Mouse (Mus musculus): ENCODE measurements at regions not wholly inside any gene's neighbourhood (a gene's known extent, or its start where the extent isn't known, plus 50 kb on each side); places are given as distances from the start of the nearest gene placed in this dataset.

- peak; percentile 2 for DNase-seq (ENCODE audit: low spot score)
These were observed 134.4 kb upstream of the Klhl13 start for GRCm38 (mm10) chrX:23499320-23499719.

DNA sequence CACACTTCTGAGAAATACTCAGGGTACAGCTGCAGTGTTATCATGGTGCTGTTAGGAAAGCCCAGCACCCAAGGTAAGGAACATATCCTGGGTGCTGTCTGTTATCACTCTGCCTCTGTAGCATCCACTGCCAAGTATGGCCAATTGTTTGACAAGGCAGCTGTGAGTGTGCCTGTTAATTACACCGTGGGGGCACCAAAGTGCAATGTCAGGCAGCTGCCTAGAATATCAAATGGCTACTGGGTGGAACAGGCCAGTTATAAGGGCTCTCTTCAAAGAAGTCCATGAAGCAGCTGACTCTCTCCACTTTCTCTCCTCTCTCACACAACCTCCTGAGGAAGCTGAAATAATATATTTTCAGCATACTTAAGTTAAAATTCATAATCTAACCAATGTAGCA, 130.3 kb upstream of the Klhl13 start:
- DNase-seq (ENCODE audit: low spot score), result no peak

DNA sequence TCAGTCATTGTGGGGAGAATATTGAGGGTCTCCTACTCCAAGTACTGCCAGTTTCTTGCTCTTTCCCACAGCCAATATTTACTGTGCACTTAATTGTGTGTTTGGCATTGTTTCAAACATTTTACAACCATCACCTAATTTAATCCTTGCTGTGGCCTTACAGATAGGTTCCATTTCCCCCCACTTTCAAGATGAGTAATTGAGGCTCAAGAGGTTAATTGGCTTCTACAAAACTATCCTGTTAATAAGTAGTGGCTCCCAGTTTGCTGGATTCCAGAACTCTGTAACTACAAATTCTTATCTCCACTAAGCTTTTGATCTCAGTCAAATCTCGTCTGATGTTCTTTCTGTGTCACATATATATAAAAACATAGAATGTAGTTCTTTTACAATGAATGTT, 112.0 kb upstream of the Klhl13 start:
- DNase-seq (ENCODE audit: low spot score), result no peak

DNA sequence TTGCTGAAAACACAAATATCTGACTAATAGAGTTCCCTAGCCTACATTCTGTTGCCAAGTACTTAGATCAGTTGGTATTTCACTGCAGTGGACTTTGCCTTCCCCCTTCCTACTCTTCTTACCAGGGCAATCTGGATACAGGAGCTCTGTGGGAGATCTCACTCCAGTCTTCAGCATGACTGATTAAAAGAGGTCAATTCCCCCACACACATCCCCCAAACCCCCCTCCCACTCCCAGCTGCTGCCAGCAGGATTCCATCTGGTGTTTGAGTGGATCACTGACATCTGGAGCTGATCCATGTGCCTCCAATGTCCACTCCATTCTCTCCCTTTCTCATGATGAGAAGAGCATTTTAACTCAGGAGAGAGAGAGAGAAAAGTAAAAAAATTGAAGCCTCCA, 101.1 kb upstream of the Klhl13 start:
- no peak for DNase-seq (ENCODE audit: low spot score)

GRCm38 (mm10) chrX:23453616-23454015, 88.7 kb upstream of the Klhl13 start:
- DNase-seq (ENCODE audit: low spot score), result no peak

DNA sequence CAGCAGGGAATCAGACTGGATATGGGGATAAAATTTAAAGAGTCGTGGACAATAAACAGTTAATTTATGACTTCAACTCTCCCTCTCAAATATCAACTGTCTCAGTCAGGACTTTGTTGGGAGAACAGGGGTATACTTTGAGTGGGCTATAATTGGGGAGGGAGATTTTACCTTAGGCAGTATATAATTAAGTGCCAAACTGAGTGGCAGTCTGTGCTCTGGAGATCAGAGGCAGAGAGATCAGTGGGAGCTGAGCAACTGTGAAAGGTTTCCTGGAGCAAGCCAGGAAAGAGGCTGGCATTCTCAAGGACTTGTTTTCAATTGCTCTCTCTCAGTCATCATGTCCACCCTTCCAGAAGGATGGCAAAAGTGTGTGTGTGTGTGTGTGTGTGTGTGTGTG, 57.9 kb upstream of the Klhl13 start:
- DNase-seq (ENCODE audit: low spot score), result no peak

DNA sequence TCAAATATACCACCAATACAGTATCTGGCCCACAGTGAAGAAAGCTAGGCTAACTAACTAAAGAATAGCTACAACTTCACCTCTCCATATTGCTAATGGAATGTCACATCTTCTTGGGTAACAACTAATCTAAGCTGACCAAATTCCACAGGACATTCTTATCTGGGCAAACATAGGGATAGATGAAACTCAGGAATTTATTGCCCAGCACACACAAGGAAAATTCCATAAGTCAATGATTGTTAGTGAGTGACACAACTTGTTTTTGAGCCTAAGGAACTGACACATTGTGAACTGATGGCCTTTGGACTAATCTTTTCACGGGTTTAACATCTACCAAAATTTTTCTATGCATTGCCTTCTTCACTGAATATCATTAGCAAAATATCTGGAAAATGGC, 52.6 kb upstream of the Klhl13 start:
- no peak for DNase-seq (ENCODE audit: low spot score)
